Mouse (Mus musculus) spleen, adult 2 months (tissue): ENCODE results near the gene C8a.

Source experiments
- CTCF ChIP-seq: fragments of 200-500 bp; IDR thresholded peaks from 2 replicates; pipeline ENCODE4 v1.5.1; 2011; ENCODE audit warnings: mild to moderate bottlenecking, inconsistent platforms; ENCODE audit not compliant: insufficient read depth, insufficient read length, insufficient replicate concordance; ENCODE audit errors: extremely low read depth
- POLR2A ChIP-seq: fragments of 200-500 bp; IDR thresholded peaks from 2 replicates; pipeline ENCODE4 v1.6.1; 2011; ENCODE audit warnings: low read depth, low read length, inconsistent platforms

- TF ChIP-seq CTCF (no peak), POLR2A (no peak)
These were observed 51.7 kb downstream of the C8a start for GRCm38 (mm10) chr4:104824381-104825077.
